Mouse (Mus musculus) testis, adult 2 months (tissue): Measurements from ENCODE around the gene St6galnac5. TPM values are rescaled to one million over a fixed set of nuclear protein-coding genes. Genes with fewer than 3 reads are reported as not detected.

Experiments
- H3K27ac ChIP-seq: fragments of 200-500 bp; 2 replicates; pipeline ENCODE4 v1.5.1; 2012; ENCODE audit warnings: low read depth, low read length; ENCODE audit not compliant: control insufficient read depth, insufficient read depth
- H3K27me3 ChIP-seq: fragments of 200-500 bp; 2 replicates; pipeline ENCODE4 v1.6.1; 2012; ENCODE audit warnings: mild to moderate bottlenecking, low read length, moderate library complexity; ENCODE audit not compliant: control insufficient read depth, insufficient read depth
- H3K36me3 ChIP-seq: fragments of 200-500 bp; 2 replicates; pipeline ENCODE4 v1.6.1; 2012; ENCODE audit warnings: mild to moderate bottlenecking, low read length; ENCODE audit not compliant: control insufficient read depth, insufficient read depth
- H3K4me1 ChIP-seq: fragments of 200-500 bp; 2 replicates; pipeline ENCODE4 v1.6.1; 2012; ENCODE audit warnings: low read length; ENCODE audit not compliant: control insufficient read depth, insufficient read depth
- H3K4me3 ChIP-seq: fragments of 200-500 bp; 2 replicates; pipeline ENCODE4 v1.5.1; 2012; ENCODE audit warnings: low read depth, mild to moderate bottlenecking, low read length, moderate library complexity, mixed read lengths; ENCODE audit not compliant: control insufficient read depth
- CTCF ChIP-seq: fragments of 200-500 bp; IDR thresholded peaks from 2 replicates; pipeline ENCODE4 v1.5.1; 2012; ENCODE audit warnings: low read depth, mild to moderate bottlenecking, inconsistent platforms, low read length, moderate library complexity; ENCODE audit not compliant: control insufficient read depth, insufficient read depth, insufficient replicate concordance
- POLR2A ChIP-seq: fragments of 200-500 bp; IDR thresholded peaks from 2 replicates; pipeline ENCODE4 v1.6.1; 2012; ENCODE audit warnings: low read depth, mild to moderate bottlenecking, inconsistent platforms, low read length, moderate library complexity; ENCODE audit not compliant: control insufficient read depth
- polyA plus RNA-seq: library from polyadenylated mRNA; depleted of rRNA; stranded (reverse); fragments of >200 nt; gene quantifications from 2 replicates; pipeline ENCODE4 v1.2.3, GENCODE M21; 2012

Gene St6galnac5
- polyA plus RNA-seq, 1 experiment, result 0.14 TPM

DNA sequence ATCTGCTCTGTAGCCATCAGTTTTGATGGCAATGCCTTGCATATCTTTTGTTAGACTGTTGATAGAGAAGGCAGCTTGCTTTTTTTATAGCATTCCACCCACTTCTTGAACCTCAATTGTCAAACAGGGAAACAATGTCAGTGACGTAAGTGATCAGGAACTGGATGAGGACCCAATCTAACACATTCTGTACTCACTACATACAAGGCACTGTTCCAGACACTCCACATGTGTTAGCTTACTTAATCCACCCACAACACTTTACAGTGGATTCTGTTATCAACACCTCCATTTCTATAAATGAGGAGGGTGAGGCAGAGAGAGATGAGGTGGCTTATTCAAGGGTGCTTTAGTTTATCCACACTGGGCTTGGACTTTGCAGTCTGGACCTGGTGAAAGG, 144.1 kb downstream of the St6galnac5 start:
- no peak overlapping the region for H3K4me3 ChIP-seq
- H3K4me1 ChIP-seq, result no peaks in the 10 kb centered on the region
- TF ChIP-seq POLR2A, result no peak
- TF ChIP-seq CTCF, result no peak
- H3K27me3 ChIP-seq, result no peaks in the 10 kb centered on the region
- H3K27ac ChIP-seq, result no peak overlapping the region
- H3K36me3 ChIP-seq, result no peaks in the 10 kb centered on the region

DNA sequence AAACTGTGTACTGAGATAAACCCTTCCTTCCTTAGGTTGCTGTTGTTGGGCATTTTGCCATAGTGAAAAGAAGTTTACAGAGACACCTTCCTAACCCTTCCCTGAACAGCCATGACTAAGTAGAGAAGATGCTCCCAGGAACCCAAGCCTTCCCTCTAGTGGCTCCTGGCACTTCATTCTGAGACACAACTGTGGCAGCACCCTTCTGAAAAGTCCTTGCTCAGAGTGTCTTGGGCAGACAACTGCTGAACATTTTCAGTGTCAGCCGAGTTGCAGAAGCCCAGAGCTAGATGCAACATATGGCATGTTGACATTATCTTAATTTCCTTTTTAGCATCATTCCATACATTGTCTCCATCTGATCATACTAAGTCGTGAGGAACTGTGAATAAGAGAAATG, 144.6 kb downstream of the St6galnac5 start:
- Histone ChIP-seq H3K4me1 (no peaks in the 10 kb centered on the region), H3K27ac (no peak overlapping the region), H3K36me3 (no peaks in the 10 kb centered on the region), H3K27me3 (no peaks in the 10 kb centered on the region), H3K4me3 (no peak overlapping the region)
- TF ChIP-seq CTCF, result no peak
- no peak for TF ChIP-seq POLR2A

DNA sequence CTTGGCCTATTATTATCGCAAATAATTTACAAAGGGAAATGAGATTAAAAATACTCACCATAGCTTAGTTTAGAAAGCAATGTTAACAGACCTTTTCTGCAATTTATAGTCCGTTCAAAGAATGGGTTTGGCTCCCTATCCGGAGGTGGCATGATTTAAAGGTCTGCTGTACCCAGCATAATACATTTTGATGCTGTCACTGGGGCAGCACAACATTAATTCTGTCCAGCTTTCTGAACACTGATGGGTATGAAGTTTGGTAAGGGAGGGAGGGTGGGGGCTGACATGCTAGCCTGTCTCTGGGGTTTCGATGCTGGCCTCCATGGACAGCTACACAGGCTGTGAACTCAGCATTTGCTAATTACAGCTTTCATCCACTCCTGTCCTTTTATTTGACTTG, 149.6 kb downstream of the St6galnac5 start:
- no peak for TF ChIP-seq POLR2A
- no peak for TF ChIP-seq CTCF
- H3K4me1 ChIP-seq, result no peaks in the 10 kb centered on the region
- no peak overlapping the region for H3K27ac ChIP-seq
- no peak overlapping the region for H3K4me3 ChIP-seq
- no peaks in the 10 kb centered on the region for H3K27me3 ChIP-seq
- H3K36me3 ChIP-seq, result no peaks in the 10 kb centered on the region

DNA sequence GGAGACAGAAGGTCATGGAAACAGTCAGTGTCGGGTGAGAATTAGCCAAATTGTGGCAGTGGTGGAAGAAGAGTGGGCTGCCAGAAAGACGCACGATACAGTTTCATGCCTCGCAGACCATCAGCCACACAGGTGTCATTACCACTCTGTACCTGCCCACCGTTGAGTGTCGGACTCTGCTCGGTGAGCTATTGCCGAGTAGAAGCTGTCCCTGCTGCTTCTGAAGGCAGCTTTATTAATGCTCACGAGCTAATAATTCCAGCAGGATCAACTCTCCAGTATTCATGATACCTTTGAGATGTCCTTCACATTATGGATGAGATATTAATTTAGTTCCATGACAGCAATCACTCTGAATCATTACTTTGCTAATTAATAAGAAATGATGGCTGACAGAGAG, 150.1 kb downstream of the St6galnac5 start:
- no peaks in the 10 kb centered on the region for H3K4me1 ChIP-seq
- no peaks in the 10 kb centered on the region for H3K36me3 ChIP-seq
- H3K27me3 ChIP-seq, result no peaks in the 10 kb centered on the region
- H3K4me3 ChIP-seq, result no peak overlapping the region
- TF ChIP-seq CTCF, result no peak
- no peak for TF ChIP-seq POLR2A
- H3K27ac ChIP-seq, result no peak overlapping the region

DNA sequence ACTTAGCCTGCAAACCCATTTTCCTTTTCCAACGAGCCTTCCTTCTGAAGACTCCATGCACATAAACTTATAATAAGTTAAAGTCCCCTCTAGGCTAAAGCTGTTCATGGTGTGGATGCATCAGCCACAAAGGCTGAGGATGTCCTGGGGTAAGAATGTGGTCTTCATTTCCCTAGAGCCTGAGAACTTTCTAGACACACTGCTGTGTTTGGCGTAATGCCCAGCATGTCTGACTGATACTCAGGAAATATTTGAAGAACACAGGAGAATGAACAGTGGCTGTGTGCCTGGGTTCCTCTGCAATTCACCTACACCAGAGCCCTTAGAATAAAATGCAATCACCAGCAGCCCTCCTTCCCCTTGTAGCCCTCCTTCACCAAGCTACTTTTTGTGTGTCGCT, 150.7 kb downstream of the St6galnac5 start:
- TF ChIP-seq POLR2A, result no peak
- no peak for TF ChIP-seq CTCF
- Histone ChIP-seq H3K27ac (no peak overlapping the region), H3K4me1 (no peaks in the 10 kb centered on the region), H3K36me3 (no peaks in the 10 kb centered on the region), H3K4me3 (no peak overlapping the region), H3K27me3 (no peaks in the 10 kb centered on the region)

DNA sequence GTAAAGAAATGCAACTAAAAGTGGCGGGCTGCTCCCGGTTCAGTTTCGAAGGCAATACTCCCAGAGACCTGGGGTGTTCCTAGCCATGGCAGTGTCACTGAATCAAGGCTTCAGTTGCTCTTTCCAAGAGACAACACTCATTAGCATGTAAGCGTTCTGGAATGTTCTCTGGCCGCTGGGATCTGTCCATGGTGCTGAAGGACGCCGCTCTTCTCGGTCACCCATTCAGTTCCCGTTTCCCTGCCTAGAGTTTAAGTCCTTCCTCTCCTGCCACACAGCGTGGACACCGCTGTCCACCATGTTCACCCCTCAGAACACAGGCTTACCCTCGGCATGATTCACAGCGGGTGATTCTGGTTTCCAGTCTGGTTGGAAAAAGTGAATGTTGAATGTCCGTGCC, 160.8 kb downstream of the St6galnac5 start:
- Histone ChIP-seq H3K27ac (no peak overlapping the region), H3K27me3 (no peaks in the 10 kb centered on the region), H3K4me3 (no peak overlapping the region), H3K4me1 (peaks cover 2% of the 10 kb centered on the region), H3K36me3 (no peaks in the 10 kb centered on the region)
- TF ChIP-seq POLR2A, result no peak
- no peak for TF ChIP-seq CTCF

DNA sequence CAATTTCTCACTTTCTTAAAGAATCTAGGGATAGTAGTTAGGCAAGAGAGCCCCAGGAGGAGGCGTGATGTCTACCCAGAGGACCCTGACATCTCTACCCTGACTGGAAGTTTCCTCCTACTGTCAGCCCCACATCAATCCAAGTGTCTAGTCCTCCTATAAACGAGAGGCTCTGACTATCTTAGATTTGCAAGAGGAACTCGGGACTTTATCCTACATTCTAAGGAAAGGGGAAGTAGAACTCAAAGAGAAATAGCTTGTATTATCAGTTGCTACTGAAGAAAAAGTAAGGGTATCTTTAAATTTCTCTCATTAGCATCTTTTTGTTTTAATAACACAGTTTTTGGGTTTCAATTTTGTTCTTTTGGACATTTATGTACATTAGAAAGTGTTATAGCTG, 161.6 kb downstream of the St6galnac5 start:
- no peaks in the 10 kb centered on the region for H3K36me3 ChIP-seq
- H3K4me1 ChIP-seq, result peaks cover 2% of the 10 kb centered on the region
- H3K27ac ChIP-seq, result no peak overlapping the region
- H3K27me3 ChIP-seq, result no peaks in the 10 kb centered on the region
- TF ChIP-seq POLR2A (no peak), CTCF (no peak)
- H3K4me3 ChIP-seq, result no peak overlapping the region

DNA sequence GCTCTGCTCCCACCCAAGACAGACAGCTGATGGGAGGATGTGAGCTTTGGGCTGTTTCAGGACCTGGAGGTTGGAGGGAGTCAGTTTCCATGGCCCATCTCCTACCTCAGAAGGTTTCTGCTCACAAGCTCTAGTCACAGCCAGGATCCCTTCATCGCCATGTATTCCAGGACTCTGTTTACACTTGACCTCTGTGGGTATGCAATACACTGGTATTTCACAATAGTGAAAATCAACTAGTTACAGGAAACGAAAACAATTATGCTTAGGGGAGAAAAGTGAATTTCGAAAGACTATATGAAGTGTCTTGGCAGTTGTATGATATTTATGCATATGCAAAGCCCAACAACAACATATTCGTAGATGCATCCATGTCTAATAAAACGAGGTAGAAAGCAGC, 166.9 kb downstream of the St6galnac5 start:
- Histone ChIP-seq H3K36me3 (no peaks in the 10 kb centered on the region), H3K27me3 (no peaks in the 10 kb centered on the region), H3K4me3 (no peak overlapping the region), H3K4me1 (no peaks in the 10 kb centered on the region), H3K27ac (no peak overlapping the region)
- no peak for TF ChIP-seq CTCF
- no peak for TF ChIP-seq POLR2A
